ENCODE assay signal across 33 mouse cellular contexts in the genomic region with DNA sequence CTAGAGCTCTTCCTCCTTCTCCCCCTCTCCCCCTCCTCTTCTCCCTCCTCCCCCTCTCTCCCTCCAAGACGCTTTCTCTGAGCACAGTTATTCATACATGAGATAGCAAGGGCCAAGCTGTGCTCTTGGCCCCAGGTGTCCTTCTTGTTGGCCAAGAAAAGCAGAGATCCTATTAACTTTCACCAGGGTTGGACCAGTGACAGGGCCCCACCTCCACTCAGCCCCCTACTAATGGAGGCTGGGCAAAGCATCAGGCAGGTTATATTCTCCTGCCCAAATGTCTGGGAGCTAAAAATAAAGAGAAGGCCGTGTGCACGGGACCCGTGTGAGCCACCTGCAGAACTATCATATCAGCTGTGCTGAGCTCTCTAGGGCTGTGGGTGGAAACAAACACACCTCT. TPM values are rescaled to one million over a fixed set of nuclear protein-coding genes. Genes with fewer than 3 reads are reported as not detected.
"Had no signal": no experiment of that assay in that cellular context is flagged by ENCODE, and none has a peak within 500 bp of the region (broad histone marks: within the 10 kb centered on the region; RNA-seq: fewer than 3 reads in every experiment).

No protein-coding gene starts in this region.

- H3K27ac ChIP-seq: limb, embryonic 10.5 days; limb, embryonic 12.5 days; limb, embryonic 13.5 days; limb, embryonic 15.5 days; liver, embryonic 12.5 days; liver, embryonic 13.5 days; liver, embryonic 14.5 days; liver, embryonic 15.5 days; lung, embryonic 15.5 days; macrophage; midbrain, embryonic 10.5 days; midbrain, embryonic 12.5 days; midbrain, embryonic 13.5 days; midbrain, embryonic 15.5 days; neural tube, embryonic 12.5 days; neural tube, embryonic 13.5 days had no signal

- ATAC-seq: liver, embryonic 12.5 days; liver, postnatal 0 days; lung, postnatal 0 days; midbrain, embryonic 13.5 days; midbrain, embryonic 15.5 days; midbrain, embryonic 16.5 days had no signal

- H3K4me3 ChIP-seq: limb, embryonic 10.5 days; limb, embryonic 12.5 days; limb, embryonic 13.5 days; limb, embryonic 15.5 days; liver, embryonic 12.5 days; liver, embryonic 13.5 days; liver, embryonic 15.5 days; lung, embryonic 15.5 days; megakaryocyte, embryonic 14.5 days; midbrain, embryonic 10.5 days; midbrain, embryonic 12.5 days; midbrain, embryonic 13.5 days; midbrain, embryonic 15.5 days; myocyte; neural tube, embryonic 12.5 days; neural tube, embryonic 13.5 days had no signal

- H3K4me1 ChIP-seq: liver, embryonic 12.5 days; liver, embryonic 13.5 days; liver, embryonic 15.5 days; midbrain, embryonic 15.5 days had no signal

- DNase-seq: liver; liver, embryonic 13.5 days; liver, postnatal 0 days; lung, adult 18-20 months; lung, adult 2 months; lung, embryonic 14.5 days; lung, postnatal 10 days; lung, postnatal 14 days; lung, postnatal 36 days; lung, postnatal 4 days; midbrain, embryonic 14.5 days had no signal

- H3K27me3 ChIP-seq: limb, embryonic 12.5 days; limb, embryonic 13.5 days; limb, embryonic 15.5 days; liver, embryonic 15.5 days; lung, embryonic 15.5 days; midbrain, embryonic 15.5 days; neural tube, embryonic 12.5 days; neural tube, embryonic 13.5 days had no signal

RNA-seq across cellular contexts. Expression of a gene that starts 34.2 kb away (rescaled TPM):
- total RNA-seq: liver, adult 2 months; megakaryocyte-erythroid progenitor cell, adult 5-6 weeks; monocyte, adult 5-6 weeks had no signal
- polyA plus RNA-seq: liver, adult 2 months; lung, adult 2 months; macrophage; myocyte had no signal
